Mouse (Mus musculus) intestine, embryonic 14.5 days (tissue): ENCODE measurements around the gene Myh6. TPM values are rescaled to one million over a fixed set of nuclear protein-coding genes. Genes with fewer than 3 reads are reported as not detected.

Experiments
- microRNA counts: library from miRNA; unstranded; fragments of <30 nt; microRNA quantifications from one replicate; lab custom pipeline; 2016
- microRNA-seq: library from miRNA; unstranded; fragments of <30 nt; microRNA quantifications from one replicate; pipeline ENCODE4, GENCODE M21; 2016
- polyA plus RNA-seq: library from polyadenylated mRNA; unstranded; fragments of >200 nt; fragmentation: Nextera tagmentation; extraction: Ambion mirVana; gene quantifications from 2 replicates; pipeline ENCODE4 v1.2.1, GENCODE M21; 2014

The Myh6 gene
- polyA plus RNA-seq, 1 experiment from 2014 or later: 0.22 TPM

MicroRNAs encoded within 50 kb of the gene (microRNA counts, 519-probe panel; counts per million panel counts)
- microRNA mmu-miR-208a (lab: Ali Mortazavi, UCI) (not detected), microRNA mmu-miR-208b (lab: Ali Mortazavi, UCI) (not detected)

Small RNA genes lying within 50 kb of the gene (microRNA-seq; reads per million reads assigned to microRNA genes)
- gene Mir208a: 2.0 reads per million, percentile 22 among the genes with 10 or more reads in this experiment
- gene Mir208b: 21.6 reads per million, percentile 47 among the genes with 10 or more reads in this experiment

Other genes starting within 250 kb of the Myh6 start
- gene Slc7a8, start 185.0 kb downstream of the Myh6 start, polyA plus RNA-seq: 24.0 and 26.7 TPM in 2 replicates
- not detected in 2 replicates for gene Rnf212b, start 152.8 kb downstream of the Myh6 start, polyA plus RNA-seq
- 7.4 and 10.7 TPM in 2 replicates for gene Homez, start 96.0 kb downstream of the Myh6 start, polyA plus RNA-seq
- 2.9 and 4.1 TPM in 2 replicates for gene Ppp1r3e, start 89.4 kb downstream of the Myh6 start, polyA plus RNA-seq
- gene Bcl2l2, start 83.5 kb downstream of the Myh6 start, polyA plus RNA-seq: 5.1 and 5.2 TPM in 2 replicates
- 0.28 TPM in 1 of 2 replicates, not detected in the other for gene Gm20521, start 83.5 kb downstream of the Myh6 start, polyA plus RNA-seq
- gene Pabpn1, start 74.4 kb downstream of the Myh6 start, polyA plus RNA-seq: 134 and 148 TPM in 2 replicates
- gene Slc22a17, start 53.8 kb downstream of the Myh6 start, polyA plus RNA-seq: 32.4 and 34.2 TPM in 2 replicates
- 31.4 and 31.6 TPM in 2 replicates for gene Efs, start 40.8 kb downstream of the Myh6 start, polyA plus RNA-seq
- 0.23 and 0.28 TPM in 2 replicates for gene Il25, start 34.2 kb downstream of the Myh6 start, polyA plus RNA-seq
- 3.3 and 4.6 TPM in 2 replicates for gene Cmtm5, start 30.7 kb downstream of the Myh6 start, polyA plus RNA-seq
- not detected in 2 replicates for gene Gm17428, start 10.0 kb upstream of the Myh6 start, polyA plus RNA-seq
- gene Myh7, start 27.7 kb upstream of the Myh6 start, polyA plus RNA-seq: 0.43 and 1.2 TPM in 2 replicates
- 78.5 and 80.1 TPM in 2 replicates for gene Ngdn, start 48.5 kb upstream of the Myh6 start, polyA plus RNA-seq
- gene Zfhx2, start 125.4 kb upstream of the Myh6 start, polyA plus RNA-seq: 5.0 and 5.4 TPM in 2 replicates
- gene Thtpa, start 127.9 kb upstream of the Myh6 start, polyA plus RNA-seq: 20.8 and 24.0 TPM in 2 replicates
- 44.7 and 49.8 TPM in 2 replicates for gene Ap1g2, start 139.7 kb upstream of the Myh6 start, polyA plus RNA-seq
- 1.7 and 2.0 TPM in 2 replicates for gene Jph4, start 150.0 kb upstream of the Myh6 start, polyA plus RNA-seq